Comparison of ENCODE assay signal across 8 mouse cellular contexts in the genomic region with DNA sequence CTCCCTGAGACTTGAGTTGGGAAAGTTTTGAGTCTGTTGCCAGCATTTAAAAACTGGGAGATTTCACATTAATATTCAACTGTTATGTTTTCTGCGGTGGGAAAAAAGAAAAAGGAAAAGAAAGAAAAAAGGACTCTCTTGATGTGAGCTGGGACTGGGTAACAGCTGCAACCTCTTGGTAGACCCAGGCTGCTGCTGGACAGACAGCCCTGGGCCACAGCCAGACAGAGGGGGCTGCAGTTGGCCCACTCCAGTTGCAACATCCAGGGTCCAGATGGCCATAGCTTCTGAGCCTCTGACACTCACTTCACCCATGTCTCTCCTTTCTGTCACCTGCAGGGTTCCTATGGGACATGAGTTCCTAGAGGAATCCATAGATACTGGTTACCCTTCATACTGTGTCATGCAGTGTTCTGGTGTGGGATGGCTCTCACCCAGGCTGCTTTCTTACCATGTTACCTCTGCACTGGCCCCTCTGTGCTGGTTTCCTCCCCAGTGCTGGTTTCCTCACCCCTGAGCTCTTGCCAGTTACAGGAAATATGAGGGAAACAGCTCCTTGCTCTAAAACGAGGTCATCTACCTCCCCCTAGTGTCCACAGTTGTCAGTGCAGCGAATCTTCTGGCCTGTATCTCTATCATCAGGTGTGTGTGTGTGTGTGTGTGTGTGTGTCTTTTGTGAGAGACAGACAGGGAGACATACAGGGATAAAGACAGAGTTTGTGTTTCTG. TPM values are rescaled to one million over a fixed set of nuclear protein-coding genes. Genes with fewer than 3 reads are reported as not detected.
DNase-seq lines count a peak whose midpoint lies in the region; ATAC-seq and TF ChIP-seq lines count a peak whose summit lies in the region.

No protein-coding gene starts in this region.

- no peak for DNase-seq in G1E (ENCODE audit: low spot score)
- peak; percentile 77 to 86 for DNase-seq in cerebellum, adult 2 months
- DNase-seq in forebrain, postnatal 0 days: peak; percentile 88
- DNase-seq in layer of hippocampus, adult 8-10 months (ENCODE audit: low spot score in 2 of 2): peak; percentile 72 to 89
- DNase-seq in lung, embryonic 14.5 days: peak; percentile 90
- DNase-seq in ovary, postnatal 14 days (ENCODE audit: low spot score): peak; percentile 76
- peak; percentile 81 to 88 for DNase-seq in thymus, postnatal 10 days (ENCODE audit: low spot score in 2 of 2)

- H3K36me3 ChIP-seq in G1E (replicated peaks): no peaks in the 10 kb centered on the region
- no peaks in the 10 kb centered on the region for H3K36me3 ChIP-seq in forebrain, postnatal 0 days (ENCODE audit: insufficient read depth)
- no peaks in the 10 kb centered on the region for H3K36me3 ChIP-seq in lung, embryonic 14.5 days (ENCODE audit: insufficient read depth)

- H3K9me3 ChIP-seq in G1E (replicated peaks): no peaks in the 10 kb centered on the region
- H3K9me3 ChIP-seq in forebrain, postnatal 0 days (ENCODE audit: low read length): no peaks in the 10 kb centered on the region
- H3K9me3 ChIP-seq in lung, embryonic 14.5 days (ENCODE audit: low read depth, low read length): no peaks in the 10 kb centered on the region

- H3K4me1 ChIP-seq in G1E (ENCODE audit: insufficient read depth, low read depth, low read length): no peaks in the 10 kb centered on the region
- H3K4me1 ChIP-seq in cerebellum, adult 2 months (ENCODE audit: control insufficient read depth, insufficient read depth, low read length): no peaks in the 10 kb centered on the region; the same call in 1 of the 2 replicates
- H3K4me1 ChIP-seq in forebrain, postnatal 0 days (ENCODE audit: insufficient read depth): no peaks in the 10 kb centered on the region
- H3K4me1 ChIP-seq in lung, embryonic 14.5 days (ENCODE audit: insufficient read depth): peaks cover 4% of the 10 kb centered on the region; the same call in 1 of the 2 replicates

- H3K27me3 ChIP-seq in G1E (ENCODE audit: insufficient read depth, low read length): peaks cover 6% of the 10 kb centered on the region
- H3K27me3 ChIP-seq in cerebellum, adult 2 months (ENCODE audit: control insufficient read depth, insufficient read depth, low read length): no peaks in the 10 kb centered on the region
- no peaks in the 10 kb centered on the region for H3K27me3 ChIP-seq in forebrain, postnatal 0 days (ENCODE audit: insufficient read depth, low read length)
- H3K27me3 ChIP-seq in lung, embryonic 14.5 days (ENCODE audit: insufficient read depth, low read length): no peaks in the 10 kb centered on the region

- TF ChIP-seq POLR2A in cerebellum, adult 2 months (IDR thresholded peaks at IDR 0.05; ENCODE audit: borderline replicate concordance, insufficient read depth, low read length): no peak

- no peak for ATAC-seq in G1E (ENCODE audit: extremely low read depth, insufficient number of reproducible peaks, low FRiP score, poor library complexity, severe bottlenecking)
- peak; percentile 42 for ATAC-seq in forebrain, postnatal 0 days
- ATAC-seq in hematopoietic stem cell, adult 5-6 weeks (replicated peaks in 1 of 2; ENCODE audit: insufficient read depth in 1 of 2, low FRiP score in 2 of 2, low TSS enrichment in 1 of 2, low read depth in 1 of 2, poor library complexity in 2 of 2, severe bottlenecking in 2 of 2): peak; percentile 73 to 80
- ATAC-seq in lung, embryonic 14.5 days (ENCODE audit: insufficient read depth): peak; percentile 25; the same call in 1 of the 2 replicates

- 5% methylated on average over 3 of the region's 3 CpGs for WGBS in cerebellum, adult 2 months
- 11% methylated on average over 3 of the region's 3 CpGs for WGBS in forebrain, postnatal 0 days
- 8% methylated on average over 3 of the region's 3 CpGs for WGBS in lung, embryonic 14.5 days

- no peak overlapping the region for H3K4me2 ChIP-seq in forebrain, postnatal 0 days (ENCODE audit: low read depth)
- H3K4me2 ChIP-seq in lung, embryonic 14.5 days: peak overlapping the region; percentile 71; the same call in 1 of the 2 replicates

- TF ChIP-seq CTCF in G1E (IDR thresholded peaks at IDR 0.05; ENCODE audit: low read depth, low read length): peak; percentile 35
- peak; percentile 91 for TF ChIP-seq CTCF in cerebellum, adult 2 months (IDR thresholded peaks at IDR 0.05; ENCODE audit: borderline replicate concordance, insufficient read depth, low read depth, low read length)
- peak; percentile 95 for TF ChIP-seq CTCF in forebrain, postnatal 0 days (IDR thresholded peaks at IDR 0.05; ENCODE audit: low read depth)
- peak; percentile 97 for TF ChIP-seq CTCF in lung, embryonic 14.5 days (IDR thresholded peaks at IDR 0.05; ENCODE audit: low read depth)

- H3K27ac ChIP-seq in cerebellum, adult 2 months (ENCODE audit: insufficient read depth, low read length): no peak overlapping the region
- no peak overlapping the region for H3K27ac ChIP-seq in forebrain, postnatal 0 days (ENCODE audit: low read depth, low read length)
- H3K27ac ChIP-seq in lung, embryonic 14.5 days (ENCODE audit: low read depth): no peak overlapping the region

- no peak overlapping the region for H3K4me3 ChIP-seq in G1E (ENCODE audit: low read depth, low read length)
- no peak overlapping the region for H3K4me3 ChIP-seq in cerebellum, adult 2 months (replicated peaks; ENCODE audit: insufficient read depth, low read depth, low read length)
- H3K4me3 ChIP-seq in forebrain, postnatal 0 days (ENCODE audit: low read depth, low read length): no peak overlapping the region
- no peak overlapping the region; the same call in 1 of the 2 replicates for H3K4me3 ChIP-seq in lung, embryonic 14.5 days (ENCODE audit: low read depth, low read length)

- H3K9ac ChIP-seq in forebrain, postnatal 0 days: no peak overlapping the region
- H3K9ac ChIP-seq in lung, embryonic 14.5 days: no peak overlapping the region

RNA-seq across cellular contexts. Expression of gene Cd82, which starts 8.1 kb away (rescaled TPM):
- total RNA-seq in G1E (2014; fragmentation: Nextera tagmentation) (30.6 TPM in 1 of 2 replicates, not detected in the other), G1E (2017) (0.87 and 1.5 TPM in 2 replicates)
- polyA plus RNA-seq in G1E (2012): 0.20 and 0.24 TPM in 2 replicates
- 41.0 and 47.4 TPM in 2 replicates for polyA plus RNA-seq in cerebellum, adult 2 months (2012; rRNA removed)
- 9.7 and 12.7 TPM in 2 replicates for total RNA-seq in forebrain, postnatal 0 days (2014; rRNA removed)
- 19.3 and 20.7 TPM in 2 replicates for polyA plus RNA-seq in forebrain, postnatal 0 days (2015; fragmentation: Nextera tagmentation; extraction: Ambion mirVana)
- total RNA-seq in hematopoietic stem cell, adult 5-6 weeks (2017): 59.6 and 64.5 TPM in 2 replicates
- total RNA-seq in layer of hippocampus, adult 8-10 months (2022): 10 to 100 TPM; 21.7 to 42.4 (median 29.3) TPM
- polyA plus RNA-seq in lung, embryonic 14.5 days (2014; fragmentation: Nextera tagmentation; extraction: Ambion mirVana): 21.7 and 22.2 TPM in 2 replicates

Comparison
In these comparisons a context has a peak if more than half of its experiments do, and no peak if none do; other contexts are left out.
1. CTCF ChIP-seq: peak in every context shown above with its lines; median percentile 97 in lung, embryonic 14.5 days; 95 in forebrain, postnatal 0 days; 91 in cerebellum, adult 2 months; 35 in G1E.